Mouse (Mus musculus): ENCODE measurements at regions not wholly inside any gene's neighbourhood (a gene's known extent, or its start where the extent isn't known, plus 50 kb on each side); places are given as distances from the start of the nearest gene placed in this dataset.

DNA sequence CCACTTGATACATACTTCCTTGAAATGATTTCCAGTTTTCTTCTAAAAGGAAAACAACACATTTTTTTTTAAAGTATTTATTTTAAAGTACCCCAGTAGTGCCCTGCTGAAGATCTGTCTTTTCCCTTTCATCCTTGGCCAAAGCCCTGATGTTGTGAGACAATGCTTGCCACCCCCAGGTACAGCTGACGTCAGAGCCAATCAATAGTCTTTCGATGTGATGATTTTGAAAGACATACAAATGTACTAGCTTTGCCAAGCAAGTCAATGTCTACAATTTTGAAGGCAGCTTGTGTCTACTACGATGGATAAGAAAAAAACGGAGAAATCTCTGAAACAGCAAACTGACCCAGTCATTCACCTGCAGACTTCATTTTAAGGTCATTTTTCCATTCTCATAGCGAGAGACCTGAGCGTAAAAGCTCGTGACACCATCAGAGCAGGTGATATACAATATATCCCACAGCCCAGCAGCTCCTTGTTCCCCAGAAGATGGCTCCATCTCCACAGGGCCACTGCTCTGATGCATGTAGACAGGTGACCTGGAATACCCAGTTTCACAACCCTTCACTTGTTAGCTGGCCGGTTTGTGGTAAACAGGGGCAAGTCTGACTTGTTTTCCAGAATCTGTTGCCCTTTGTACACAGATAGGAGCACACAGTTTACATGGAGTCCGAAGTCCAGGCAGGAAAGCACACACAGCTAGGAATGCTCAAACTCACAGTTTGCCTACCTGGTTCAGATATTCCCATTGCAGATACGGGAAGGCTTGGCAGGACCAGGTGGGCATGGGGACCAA lies 129.0 kb downstream of the Irs2 start:
- no peak overlapping the region for H3K4me3 ChIP-seq
- H3K27ac ChIP-seq: no peak overlapping the region
- no peak for DNase-seq
- intact Hi-C loops (cut with DNase I): no loop called here
- peak; percentile 24; the same call in 1 of the 2 replicates for TF ChIP-seq CTCF (IDR thresholded peaks at IDR 0.05)

GRCm38 (mm10) chr8:10878371-10878770 lies 129.9 kb downstream of the Irs2 start:
- no peak for TF ChIP-seq CTCF (IDR thresholded peaks at IDR 0.05)
- no peak for DNase-seq
- intact Hi-C loops (cut with DNase I): no loop called here
- Histone ChIP-seq H3K27ac (no peak overlapping the region), H3K4me3 (no peak overlapping the region)

- no peak for TF ChIP-seq CTCF (IDR thresholded peaks at IDR 0.05)
- intact Hi-C loops (cut with DNase I): no loop called here
- no peak for DNase-seq
Measured at GRCm38 (mm10) chr8:10875170-10875569, 133.1 kb downstream of the Irs2 start.

GRCm38 (mm10) chr8:10871451-10871850 lies 136.8 kb downstream of the Irs2 start:
- intact Hi-C loops (cut with DNase I): no loop called here
- Histone ChIP-seq H3K27ac (no peak overlapping the region), H3K4me3 (no peak overlapping the region)
- TF ChIP-seq CTCF (IDR thresholded peaks at IDR 0.05): no peak
- no peak for DNase-seq

More at GRCm38 (mm10) chr8:10875170-10875569, 133.1 kb downstream of the Irs2 start:
- no peak overlapping the region for H3K4me3 ChIP-seq
- H3K27ac ChIP-seq: no peak overlapping the region

DNA sequence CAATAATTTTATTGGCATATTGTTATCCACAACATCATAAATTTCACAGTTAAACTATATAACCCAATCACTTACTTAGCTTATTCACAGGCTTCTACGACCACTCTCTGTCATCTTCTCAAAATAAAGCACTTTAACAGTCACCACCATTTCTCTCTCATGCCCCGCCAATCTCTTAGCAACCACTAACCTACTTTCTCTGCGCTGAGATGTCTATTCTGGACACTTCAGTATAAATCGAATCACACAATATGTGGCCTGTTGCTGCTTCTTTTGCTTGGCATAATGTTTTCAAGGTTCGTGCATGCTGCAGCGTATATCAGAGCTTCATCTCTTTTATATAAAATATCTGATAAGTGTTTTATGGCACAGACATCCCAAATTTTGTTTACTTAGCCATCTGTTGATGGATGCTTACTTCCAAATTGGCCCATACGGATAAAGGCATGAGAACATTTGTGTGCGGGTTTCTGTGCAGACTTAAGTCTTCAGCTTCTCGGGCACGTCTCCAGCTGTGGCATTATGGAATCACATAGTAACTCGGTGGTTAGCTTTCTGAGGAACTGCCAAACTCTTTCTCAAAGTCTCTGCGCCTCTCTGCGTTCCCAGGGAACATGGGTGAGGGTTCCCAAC lies 137.7 kb downstream of the Irs2 start:
- TF ChIP-seq CTCF (IDR thresholded peaks at IDR 0.05): no peak
- no peak for DNase-seq
- Histone ChIP-seq H3K27ac (no peak overlapping the region), H3K4me3 (no peak overlapping the region)
- intact Hi-C loops (cut with DNase I): no loop called here

- Histone ChIP-seq H3K27ac (no peak overlapping the region), H3K4me3 (no peak overlapping the region)
- no peak for TF ChIP-seq CTCF (IDR thresholded peaks at IDR 0.05)
- intact Hi-C loops (cut with DNase I): no loop called here
- no peak for DNase-seq
Measured at GRCm38 (mm10) chr8:10869866-10870265, 138.4 kb downstream of the Irs2 start.

- H3K27ac ChIP-seq: no peak overlapping the region
- intact Hi-C loops (cut with DNase I): no loop called here
- no peak for TF ChIP-seq CTCF (IDR thresholded peaks at IDR 0.05)
- DNase-seq: no peak
- H3K4me3 ChIP-seq: no peak overlapping the region
Measured at GRCm38 (mm10) chr8:10866696-10867395, 141.4 kb downstream of the Irs2 start.

- Histone ChIP-seq H3K27ac (no peak overlapping the region), H3K4me3 (no peak overlapping the region)
- no peak for TF ChIP-seq CTCF (IDR thresholded peaks at IDR 0.05)
- no peak for DNase-seq
- intact Hi-C loops (cut with DNase I): no loop called here
Measured at GRCm38 (mm10) chr8:10865941-10866513, 142.2 kb downstream of the Irs2 start.

DNA sequence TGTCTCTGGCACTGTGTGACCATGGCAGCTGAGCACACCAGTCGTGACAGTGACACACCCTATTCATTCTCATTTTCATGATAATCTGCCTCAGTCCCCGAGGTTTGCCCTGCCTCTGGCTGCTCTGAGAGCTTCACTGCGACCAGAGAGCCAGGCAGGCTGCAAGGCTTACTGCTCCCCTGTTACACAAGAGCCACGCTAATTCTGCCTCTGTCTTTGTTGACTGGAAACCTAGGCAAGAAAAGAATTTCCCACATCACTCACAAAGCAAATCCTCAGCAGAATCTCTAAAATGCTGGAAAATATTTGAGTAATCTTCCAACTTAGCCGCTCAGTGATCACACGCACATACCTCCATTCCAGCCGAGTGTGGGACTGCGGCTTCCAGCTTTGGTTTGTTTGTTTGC lies 142.8 kb downstream of the Irs2 start:
- no peak for DNase-seq
- no peak for TF ChIP-seq CTCF (IDR thresholded peaks at IDR 0.05)
- Histone ChIP-seq H3K27ac (peak overlapping the region; percentile 7; the same call in 1 of the 2 replicates), H3K4me3 (no peak overlapping the region)
- intact Hi-C loops (cut with DNase I): no loop called here

GRCm38 (mm10) chr8:10862442-10862841 lies 145.8 kb downstream of the Irs2 start:
- Histone ChIP-seq H3K27ac (no peak overlapping the region), H3K4me3 (no peak overlapping the region)
- TF ChIP-seq CTCF (IDR thresholded peaks at IDR 0.05): no peak
- intact Hi-C loops (cut with DNase I): no loop called here
- no peak for DNase-seq

DNA sequence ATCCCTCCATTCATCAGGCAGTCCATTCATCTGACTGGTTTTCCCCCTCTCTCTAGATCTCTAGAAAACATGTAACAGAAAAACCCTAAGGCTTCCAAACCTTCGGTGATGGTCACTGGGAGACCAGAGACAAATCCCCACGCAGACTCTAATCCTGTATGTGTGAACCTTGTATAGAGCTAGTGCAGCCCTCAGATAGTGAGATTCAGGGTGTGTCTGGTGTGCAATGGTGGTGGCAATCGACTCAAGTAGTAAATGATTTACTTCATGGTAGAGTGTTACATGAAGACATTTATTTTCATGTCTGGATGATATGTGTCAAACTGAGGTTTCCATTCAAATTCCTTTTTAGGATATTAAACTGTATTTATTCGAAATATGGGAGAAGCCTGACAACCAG lies 147.4 kb downstream of the Irs2 start:
- intact Hi-C loops (cut with DNase I): no loop called here
- no peak for DNase-seq
- TF ChIP-seq CTCF (IDR thresholded peaks at IDR 0.05): no peak
- Histone ChIP-seq H3K27ac (no peak overlapping the region), H3K4me3 (no peak overlapping the region)

- intact Hi-C loops (cut with DNase I): no loop called here
Measured at GRCm38 (mm10) chr8:10857874-10858273, 150.4 kb downstream of the Irs2 start.

More at GRCm38 (mm10) chr8:10857874-10858273, 150.4 kb downstream of the Irs2 start:
- DNase-seq: no peak
- Histone ChIP-seq H3K4me3 (no peak overlapping the region), H3K27ac (no peak overlapping the region)
- TF ChIP-seq CTCF (IDR thresholded peaks at IDR 0.05): no peak
